Mouse (Mus musculus): ENCODE measurements at regions not wholly inside any gene's neighbourhood (a gene's known extent, or its start where the extent isn't known, plus 50 kb on each side); places are given as distances from the start of the nearest gene placed in this dataset.

GRCm38 (mm10) chr12:92251962-92252361 is 403.0 kb upstream of the Sel1l start:
- TF ChIP-seq GATA1 (IDR thresholded peaks at IDR 0.05; ENCODE audit: borderline replicate concordance, low read length) (no peak), FLI1 (IDR thresholded peaks at IDR 0.05; ENCODE audit: low read length) (no peak)

All from megakaryocyte, embryonic 14.5 days (primary cell).